Mouse (Mus musculus) CH12.LX (cell line): ENCODE results near the gene Mrps23.

Source experiments
- CHD2 ChIP-seq: IDR thresholded peaks from 2 replicates; pipeline ENCODE4 v1.6.1; 2011; ENCODE audit warnings: low read length, improper control_type of control experiment
- CTCF ChIP-seq, 2 experiments: IDR thresholded peaks in 1 of 2; conservative IDR thresholded peaks in 1 of 2; 2 replicates each; pipeline ENCODE4 v1.5.1; 2011 to 2012; ENCODE audit warnings: low read depth in 2 of 2, low read length in 2 of 2, improper control_type of control experiment in 1 of 2, inconsistent platforms in 1 of 2, mild to moderate bottlenecking in 1 of 2, moderate library complexity in 1 of 2
- JUND ChIP-seq: conservative IDR thresholded peaks from 2 replicates; pipeline ENCODE4 v1.6.1; 2011; ENCODE audit warnings: low read depth, low read length, improper control_type of control experiment
- MXI1 ChIP-seq: IDR thresholded peaks from 2 replicates; pipeline ENCODE4 v1.6.1; 2011; ENCODE audit warnings: mild to moderate bottlenecking, low read depth, low read length, improper control_type of control experiment
- POLR2A ChIP-seq: IDR thresholded peaks from 2 replicates; pipeline ENCODE4 v1.6.1; 2011; ENCODE audit warnings: low read depth, mild to moderate bottlenecking, improper control_type of control experiment, low read length
- SIN3A ChIP-seq: IDR thresholded peaks from 2 replicates; pipeline ENCODE4 v1.6.1; 2012; ENCODE audit warnings: low read length, improper control_type of control experiment, inconsistent platforms
- TCF12 ChIP-seq: IDR thresholded peaks from 2 replicates; pipeline ENCODE4 v1.6.1; 2014; ENCODE audit warnings: low read depth, mild to moderate bottlenecking, inconsistent platforms, low read length, improper control_type of control experiment
- USF1 ChIP-seq: IDR thresholded peaks from 2 replicates; pipeline ENCODE4 v1.6.1; 2014; ENCODE audit warnings: low read depth, mild to moderate bottlenecking, inconsistent platforms, low read length, improper control_type of control experiment
- ZMIZ1 ChIP-seq: IDR thresholded peaks from 2 replicates; pipeline ENCODE4 v1.6.1; 2012; ENCODE audit warnings: low read depth, mild to moderate bottlenecking, inconsistent platforms, low read length, improper control_type of control experiment

DNA sequence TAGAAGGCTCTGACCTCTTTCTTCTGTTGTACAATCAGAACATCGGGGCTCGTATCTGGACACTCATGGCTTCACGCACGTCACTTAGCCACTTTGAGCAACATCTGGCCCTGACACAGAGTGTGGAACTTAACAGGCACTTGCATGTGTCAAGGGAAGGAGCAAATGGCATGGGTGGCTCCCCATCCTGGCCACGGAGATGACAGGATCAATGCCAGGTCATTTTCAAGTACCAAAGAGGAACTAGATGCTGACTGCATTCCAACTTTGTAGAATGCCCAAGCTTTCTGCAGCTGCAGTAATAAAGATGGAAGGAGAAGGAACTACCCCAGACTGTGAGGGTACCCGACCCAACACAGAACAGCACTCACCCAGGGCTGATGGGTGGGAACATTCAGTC lies 14.0 kb downstream of the Mrps23 start:
- TF ChIP-seq USF1 (no peak), SIN3A (no peak), ZMIZ1 (no peak), TCF12 (no peak), JUND (no peak), CHD2 (no peak), POLR2A (no peak), MXI1 (no peak), CTCF (conservative IDR thresholded peaks at IDR 0.05 in 1 of 2, IDR thresholded peaks at IDR 0.05 in 1 of 2; ENCODE audit: low read depth in 2 of 2, low read length in 2 of 2) (no peak)
